Mouse (Mus musculus) frontal cortex, adult (tissue): ENCODE measurements around the gene Celf2.
"Not testable (repeated sequence)": the region's sequence is repeated elsewhere in the genome, so short reads cannot be mapped to it uniquely, and the experiment has no call there.

Source experiments
- ATAC-seq: cut with Nextera tagmentation; 2 replicates; pipeline ENCODE4 v1.9.2; 2017; ENCODE audit warnings: mild to moderate bottlenecking, moderate library complexity, mixed read lengths; ENCODE audit not compliant: low TSS enrichment

The Celf2 gene

GRCm38 (mm10) chr2:7509463-7509862, at the start of gene Celf2:
Gene Celf2 (minus strand): TSS chr2:7509563.
- not testable (repeated sequence) for ATAC-seq

- ATAC-seq = no peak
Measured at GRCm38 (mm10) chr2:7555144-7555892, 46.0 kb upstream of the Celf2 start.

- ATAC-seq = no peak
Measured at GRCm38 (mm10) chr2:7554601-7555000, 45.2 kb upstream of the Celf2 start.

- ATAC-seq = no peak
Measured at GRCm38 (mm10) chr2:7552887-7553286, 43.5 kb upstream of the Celf2 start.

GRCm38 (mm10) chr2:7548886-7549285, 39.5 kb upstream of the Celf2 start:
- peak; percentile 55 for ATAC-seq

GRCm38 (mm10) chr2:7534615-7535204, 25.3 kb upstream of the Celf2 start:
- ATAC-seq = no peak

- ATAC-seq = no peak
Measured at GRCm38 (mm10) chr2:7534195-7534594, 24.8 kb upstream of the Celf2 start.

GRCm38 (mm10) chr2:7531185-7531960, 22.0 kb upstream of the Celf2 start:
- ATAC-seq = peak; percentile 41

- ATAC-seq = peak; percentile 29
Measured at GRCm38 (mm10) chr2:7530461-7531184, 21.3 kb upstream of the Celf2 start.

GRCm38 (mm10) chr2:7529637-7530036, 20.3 kb upstream of the Celf2 start:
- ATAC-seq = peak; percentile 87

- no peak for ATAC-seq
Measured at GRCm38 (mm10) chr2:7526696-7527095, 17.3 kb upstream of the Celf2 start.

- no peak for ATAC-seq
Measured at GRCm38 (mm10) chr2:7519473-7519872, 10.1 kb upstream of the Celf2 start.

- ATAC-seq = no peak
Measured at GRCm38 (mm10) chr2:7493420-7493819, 15.9 kb downstream of the Celf2 start.

- ATAC-seq = no peak
Measured at GRCm38 (mm10) chr2:7484974-7485373, 24.4 kb downstream of the Celf2 start.

GRCm38 (mm10) chr2:7482062-7482461, 27.3 kb downstream of the Celf2 start:
- peak; percentile 74; the same call in 1 of the 2 replicates for ATAC-seq

- ATAC-seq = no peak
Measured at GRCm38 (mm10) chr2:7460329-7461056, 48.9 kb downstream of the Celf2 start.

- peak; percentile 83 for ATAC-seq
Measured at GRCm38 (mm10) chr2:7438721-7439282, 70.6 kb downstream of the Celf2 start.

- ATAC-seq = peak; percentile 41; the same call in 1 of the 2 replicates
Measured at GRCm38 (mm10) chr2:7426481-7426880, 82.9 kb downstream of the Celf2 start.

GRCm38 (mm10) chr2:7400530-7400929, 108.8 kb downstream of the Celf2 start:
- peak; percentile 95 for ATAC-seq

GRCm38 (mm10) chr2:7395935-7396334, 113.4 kb downstream of the Celf2 start:
- peak; percentile 38 for ATAC-seq

- ATAC-seq = no peak
Measured at GRCm38 (mm10) chr2:7395473-7395872, 113.9 kb downstream of the Celf2 start.
